Mouse (Mus musculus): ENCODE data around the gene Gm42742.

Gene Gm42742

DNA sequence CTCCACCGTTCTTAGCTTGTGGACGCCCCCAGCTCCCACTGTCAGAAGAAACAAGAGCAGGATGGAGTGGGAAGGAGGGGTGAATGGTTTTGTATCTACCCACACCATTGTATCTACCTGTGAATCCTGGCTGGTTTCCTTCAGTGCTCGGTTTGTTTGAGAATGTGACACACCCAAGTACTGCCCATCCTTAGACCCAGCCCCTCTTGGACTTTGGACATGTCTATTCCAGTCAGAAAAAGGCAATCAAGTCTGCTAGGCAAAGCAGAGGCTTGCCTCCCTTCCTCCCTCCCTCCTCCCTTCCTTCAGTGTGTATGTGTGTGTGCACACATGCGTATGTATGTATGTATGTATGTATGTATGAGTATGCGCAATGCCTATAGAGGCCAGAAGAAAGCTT lies 17.3 kb downstream of the Gm42742 start:
- DNase-seq (ENCODE audit: low read depth, low spot score): no peak

DNA sequence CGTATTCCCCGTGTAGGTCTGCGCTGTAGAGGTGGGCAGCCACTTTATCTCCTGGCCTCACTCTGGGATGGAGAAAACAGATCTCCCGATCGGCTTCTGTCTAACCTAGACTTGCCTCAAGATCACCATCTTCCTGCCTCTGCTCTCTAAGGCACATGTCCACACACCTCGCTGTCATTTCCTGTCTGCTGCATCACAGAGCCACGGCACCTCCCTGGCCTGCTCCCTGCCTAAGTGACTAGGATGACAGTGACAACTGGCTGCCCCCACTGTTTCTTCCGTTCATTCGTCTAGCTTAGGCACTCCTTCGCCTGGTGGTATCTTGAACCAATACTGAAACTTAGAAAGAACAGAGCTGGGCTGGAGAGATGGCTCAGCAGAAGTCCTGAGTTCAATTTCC lies 21.3 kb downstream of the Gm42742 start:
- no peak for DNase-seq (ENCODE audit: low read depth, low spot score)

DNA sequence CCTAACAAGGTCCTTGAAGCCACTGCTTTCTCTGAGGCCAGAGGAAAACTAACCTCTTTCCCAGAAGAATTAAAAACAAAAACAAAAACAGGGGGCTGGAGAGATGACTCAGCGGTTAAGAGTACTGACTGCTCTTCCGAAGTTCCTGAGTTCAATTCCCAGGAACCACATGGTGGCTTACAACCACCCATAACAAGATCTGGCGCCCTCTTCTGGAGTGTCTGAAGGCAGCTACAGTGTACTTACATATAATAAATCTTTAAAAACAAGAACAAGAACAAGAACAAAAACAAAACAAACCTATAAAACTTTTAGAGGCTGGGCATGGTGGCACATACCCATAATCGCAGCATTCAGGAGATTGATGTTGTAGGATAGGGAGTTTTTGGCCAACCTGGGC lies 24.4 kb downstream of the Gm42742 start:
- DNase-seq (ENCODE audit: low read depth, low spot score): no peak

DNA sequence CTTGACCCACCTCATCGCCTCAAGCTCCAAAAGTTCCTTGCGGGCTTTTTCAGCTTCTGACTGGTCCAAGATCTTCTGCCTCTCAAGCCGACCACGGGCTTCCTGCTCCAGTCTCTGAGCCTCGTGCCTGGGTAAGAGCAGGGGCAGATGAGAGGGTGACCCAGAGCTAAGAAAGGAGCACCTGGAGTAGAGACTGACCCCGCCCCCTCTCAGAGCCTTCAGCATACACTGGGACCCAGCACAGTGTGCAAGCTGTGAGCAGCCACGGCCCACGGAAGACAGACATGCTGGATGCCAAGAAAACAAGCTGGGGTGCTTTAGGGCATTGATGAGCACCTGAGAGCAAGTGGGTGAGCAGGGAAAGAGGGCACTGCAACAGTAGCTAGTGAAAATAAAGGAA lies 32.1 kb downstream of the Gm42742 start:
- DNase-seq (ENCODE audit: low read depth, low spot score): no peak

DNA sequence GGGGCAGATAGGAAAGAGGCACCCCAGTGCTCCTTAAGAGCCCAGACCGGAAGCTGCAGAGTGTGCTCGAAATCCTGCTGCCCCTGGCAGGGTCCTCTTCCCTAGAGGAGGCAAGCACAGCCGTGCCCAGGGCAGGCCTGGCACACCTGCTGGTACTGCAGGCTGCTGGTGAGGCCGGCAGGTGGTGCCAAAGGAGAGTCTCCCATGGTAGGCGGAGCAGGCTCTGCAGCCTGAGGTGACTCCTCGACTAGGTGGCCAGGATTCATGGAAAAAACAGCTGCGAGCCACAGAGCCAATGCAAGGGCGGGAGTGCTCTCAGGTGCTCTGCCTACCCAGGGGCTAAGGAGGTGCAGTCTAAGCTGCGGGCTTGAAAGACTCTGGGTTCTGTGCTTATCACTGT lies 34.6 kb downstream of the Gm42742 start:
- DNase-seq (ENCODE audit: low read depth, low spot score): no peak

DNA sequence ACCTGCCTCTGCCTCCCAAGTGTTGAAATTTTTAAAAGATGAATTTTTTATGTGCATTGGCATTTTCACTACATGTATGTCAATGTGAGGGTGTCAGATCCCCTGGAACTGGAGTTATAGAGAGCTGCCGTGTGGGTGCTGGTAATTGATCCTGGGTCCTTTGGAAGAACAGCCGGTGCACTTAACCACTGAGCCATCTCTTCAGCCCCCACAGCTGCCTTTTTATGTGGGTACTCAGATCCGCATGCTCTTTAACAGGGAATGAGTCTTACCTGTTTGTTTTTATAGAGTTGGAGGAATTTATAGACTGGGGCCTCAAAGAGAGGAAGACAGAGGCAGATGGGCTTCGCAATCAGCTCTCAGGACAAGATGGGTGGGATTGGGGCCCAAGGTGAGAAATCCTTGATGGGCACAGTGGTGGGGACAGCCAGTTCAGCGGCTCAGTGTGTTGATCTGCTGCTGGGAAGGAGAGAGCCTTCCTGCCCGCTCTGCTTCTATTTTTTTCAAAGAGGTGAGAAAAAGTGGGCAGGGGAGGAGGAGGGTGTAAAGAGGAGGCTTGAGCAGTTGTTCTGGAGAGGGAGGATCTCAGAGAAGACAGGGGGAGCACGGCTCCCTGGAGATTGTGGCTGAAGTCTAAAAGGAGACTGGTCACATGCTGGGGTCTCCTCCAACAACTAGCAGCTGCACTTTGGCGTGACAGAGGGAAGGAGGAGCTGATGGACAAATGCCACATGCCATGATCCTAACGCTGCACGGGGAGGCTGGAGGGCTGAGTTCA lies 36.0 kb downstream of the Gm42742 start:
- DNase-seq (ENCODE audit: low read depth, low spot score): no peak

DNA sequence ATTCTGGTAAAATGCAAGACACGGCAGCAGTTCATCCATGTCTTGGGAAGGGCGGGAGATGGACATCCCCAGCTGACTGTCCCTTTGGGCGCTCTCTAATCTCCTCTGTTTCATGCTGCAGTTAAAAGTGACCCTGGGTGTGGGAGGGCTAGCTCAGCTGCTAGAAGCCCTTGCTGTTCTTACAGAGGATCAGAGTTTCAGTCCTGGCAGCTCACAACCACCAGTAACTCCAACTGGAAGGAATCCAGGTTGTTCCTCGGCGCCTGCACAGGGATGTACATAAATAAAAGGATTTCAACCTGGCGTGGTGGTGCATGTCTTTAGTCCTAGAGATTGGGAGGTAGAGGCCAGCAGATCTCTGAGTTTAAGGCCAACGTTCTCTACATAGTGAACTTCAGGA lies 37.8 kb downstream of the Gm42742 start:
- no peak for DNase-seq (ENCODE audit: low read depth, low spot score)

DNA sequence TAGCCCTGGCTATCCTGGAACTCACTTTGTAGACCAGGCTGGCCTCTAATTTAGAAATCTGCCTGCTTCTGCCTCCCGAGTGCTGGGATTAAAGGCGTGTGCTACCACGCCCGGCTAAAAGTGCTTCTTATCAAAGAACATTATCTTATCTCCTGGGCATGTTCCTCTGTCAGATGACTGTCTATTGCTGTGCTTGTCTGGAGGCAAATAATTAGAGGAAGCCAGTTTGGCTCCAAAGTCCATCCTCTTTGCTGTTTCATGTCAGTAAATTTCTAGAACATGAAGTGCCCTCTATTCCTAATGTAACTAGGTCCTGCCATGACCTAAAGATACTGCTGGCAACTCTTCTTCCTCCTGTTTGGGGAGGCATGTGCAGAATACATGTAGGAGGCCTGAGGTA lies 38.8 kb downstream of the Gm42742 start:
- DNase-seq (ENCODE audit: low read depth, low spot score): no peak

DNA sequence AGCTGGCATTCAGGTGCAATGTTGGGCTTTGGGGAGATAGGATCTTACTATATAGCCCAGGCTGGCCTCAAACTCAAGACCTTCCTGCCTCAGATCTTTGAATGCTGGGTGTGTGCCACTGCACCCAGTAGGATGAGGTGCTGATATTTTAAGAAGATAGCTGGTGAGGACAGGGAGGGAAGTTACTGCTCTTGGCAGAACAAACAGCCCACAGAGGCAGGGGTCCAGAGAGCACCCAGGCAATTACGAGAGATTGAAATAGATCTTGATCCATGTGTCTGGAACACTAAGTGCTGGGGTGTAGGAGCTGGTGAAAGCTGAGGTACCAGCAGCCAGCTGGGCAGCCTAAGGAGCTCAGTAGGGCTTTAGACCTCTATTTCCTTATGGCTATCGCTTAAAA lies 39.3 kb downstream of the Gm42742 start:
- DNase-seq (ENCODE audit: low read depth, low spot score): no peak

DNA sequence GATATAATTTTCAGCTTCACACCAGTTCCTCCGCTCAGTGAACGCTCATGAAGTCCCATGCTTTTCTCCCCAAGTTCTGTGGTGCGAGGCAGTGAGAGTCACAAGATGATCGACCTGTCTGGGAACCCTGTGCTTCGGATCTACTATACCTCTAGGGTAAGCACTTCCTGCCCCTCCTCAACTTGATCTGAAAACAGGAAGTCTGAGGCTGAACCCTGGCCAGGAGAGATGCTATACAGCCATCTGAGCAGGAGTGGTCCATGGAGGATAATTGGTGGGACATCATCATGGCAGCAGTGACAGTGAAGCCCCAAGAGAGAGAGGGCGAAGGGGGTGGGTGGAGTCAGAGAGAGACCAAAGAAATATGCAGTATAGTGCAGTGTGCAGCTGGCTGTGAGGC lies 42.1 kb downstream of the Gm42742 start:
- no peak for DNase-seq (ENCODE audit: low read depth, low spot score)

DNA sequence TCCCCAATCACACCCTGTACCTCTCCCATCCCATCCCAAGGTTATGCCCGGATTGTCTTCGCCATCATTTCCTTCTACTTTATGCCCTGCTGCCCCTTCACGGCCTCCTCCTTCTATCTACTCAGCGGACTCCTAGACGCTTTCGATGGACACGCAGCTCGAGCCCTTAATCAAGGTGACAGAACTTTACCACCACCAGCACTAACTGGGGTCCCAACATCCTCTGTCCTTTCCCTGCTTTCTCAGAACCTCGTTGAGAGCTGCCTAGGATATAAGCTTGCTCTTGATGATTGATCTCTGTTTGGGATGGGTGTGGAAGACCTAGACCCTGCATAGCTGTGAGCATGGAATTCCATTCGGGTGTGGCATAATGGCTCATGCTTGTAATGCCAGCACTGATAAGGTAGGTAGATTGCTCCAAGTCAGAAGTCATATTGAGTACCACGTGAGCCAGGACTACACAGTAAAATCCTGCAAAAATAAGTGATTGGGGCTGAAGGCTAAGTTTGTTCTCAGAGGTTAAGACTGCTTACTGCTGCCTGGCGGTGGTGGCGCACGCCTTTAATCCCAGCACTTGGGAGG lies 43.9 kb downstream of the Gm42742 start:
- no peak for DNase-seq (ENCODE audit: low read depth, low spot score)

DNA sequence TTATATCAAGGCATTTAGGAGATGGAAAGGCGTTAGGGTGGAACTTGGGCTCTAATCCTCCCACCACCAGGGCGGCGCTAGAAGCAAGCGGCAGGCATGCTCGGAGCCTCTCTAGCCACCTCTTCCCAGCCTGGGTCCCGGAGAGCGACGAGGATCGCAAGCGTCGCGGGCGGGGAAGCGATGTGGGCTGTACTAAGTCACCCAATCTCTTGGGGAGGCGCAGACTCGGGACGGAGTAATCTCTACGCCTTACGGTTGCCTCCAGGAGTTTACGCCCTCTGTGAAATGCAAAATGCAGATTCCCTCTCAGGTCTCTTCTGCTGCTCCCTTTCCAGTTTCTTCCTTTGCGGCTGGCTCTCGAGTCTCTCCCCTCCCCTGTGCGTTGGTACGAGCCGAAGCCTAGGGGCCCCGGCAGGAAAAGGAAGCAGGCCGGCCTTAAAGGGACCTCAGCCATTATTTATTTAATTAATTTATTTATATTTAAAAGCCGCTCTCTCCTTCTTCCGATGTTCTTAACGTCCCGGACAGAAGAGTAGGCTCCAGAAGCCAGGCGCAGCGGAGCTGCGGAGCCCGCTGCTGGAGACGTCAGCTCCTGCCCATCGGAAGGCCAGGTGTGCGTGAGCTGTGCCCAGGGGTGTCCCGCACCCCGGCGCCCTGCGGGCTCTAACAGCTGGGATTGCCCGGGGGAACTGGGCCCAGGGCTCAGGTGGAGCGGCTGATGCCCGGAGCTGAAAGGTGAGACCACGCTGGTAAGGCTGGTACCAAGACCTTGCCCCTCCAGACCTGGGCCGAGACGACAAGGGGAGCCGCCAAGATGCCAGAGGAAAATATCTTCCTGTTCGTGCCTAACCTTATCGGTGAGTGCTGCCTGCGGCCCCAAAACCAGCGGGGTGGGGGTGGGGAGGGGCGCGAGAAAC lies 44.7 kb downstream of the Gm42742 start, which contains the start of gene Cdiptos:
TSS of gene Cdiptos (minus strand) at position 149 of the 917 bp plus-strand sequence.
- peak; percentile 97 for DNase-seq (ENCODE audit: low read depth, low spot score)

DNA sequence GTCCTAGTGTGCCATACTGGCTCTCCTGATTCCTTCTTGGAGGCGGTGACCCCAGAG lies 45.2 kb downstream of the Gm42742 start, which contains the start of gene Cdipt:
TSS of gene Cdipt (plus strand) at position 22 of the 57 bp plus-strand sequence.
- no peak for DNase-seq (ENCODE audit: low read depth, low spot score)

DNA sequence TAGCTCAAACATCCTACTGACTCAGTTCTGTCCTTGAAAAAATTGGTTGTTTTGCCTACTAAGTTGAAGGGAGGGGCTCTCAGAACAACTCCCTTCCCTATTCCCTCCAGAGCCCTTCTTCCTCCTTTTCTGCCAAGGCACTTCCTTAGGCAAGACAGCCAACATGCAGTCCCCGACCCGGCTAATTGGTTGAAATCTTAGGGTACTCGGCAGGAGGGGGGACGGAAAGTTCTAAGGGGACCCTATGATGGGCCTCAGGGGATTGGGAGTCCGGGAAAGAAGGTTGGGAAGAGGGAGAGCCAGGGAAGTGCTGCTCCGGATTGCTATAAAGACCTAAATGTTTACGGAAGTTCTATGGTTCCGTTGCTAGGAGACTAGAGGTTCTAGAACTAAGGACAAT lies 45.4 kb downstream of the Gm42742 start:
- DNase-seq (ENCODE audit: low read depth, low spot score): no peak

DNA sequence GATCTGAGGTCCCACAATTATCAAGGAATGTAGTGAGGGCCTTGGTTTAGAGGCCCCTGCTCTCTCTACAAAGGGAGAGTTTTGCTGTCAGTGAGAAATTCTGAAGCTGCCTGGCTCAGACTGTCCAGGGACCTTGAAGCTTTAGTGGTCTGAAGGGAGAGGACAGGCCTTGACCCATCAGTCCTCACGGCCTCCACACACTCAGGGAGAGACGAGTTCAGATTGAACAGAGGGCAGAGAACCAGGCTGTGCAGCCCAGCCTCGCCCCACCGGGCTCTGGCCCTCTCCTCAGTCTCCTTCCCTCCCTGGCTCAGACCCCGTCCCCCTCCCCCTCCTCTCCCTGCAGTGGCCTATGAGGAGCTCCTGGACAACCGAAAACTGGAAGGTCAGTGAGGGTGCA lies 53.5 kb downstream of the Gm42742 start:
- DNase-seq (ENCODE audit: low read depth, low spot score): no peak

DNA sequence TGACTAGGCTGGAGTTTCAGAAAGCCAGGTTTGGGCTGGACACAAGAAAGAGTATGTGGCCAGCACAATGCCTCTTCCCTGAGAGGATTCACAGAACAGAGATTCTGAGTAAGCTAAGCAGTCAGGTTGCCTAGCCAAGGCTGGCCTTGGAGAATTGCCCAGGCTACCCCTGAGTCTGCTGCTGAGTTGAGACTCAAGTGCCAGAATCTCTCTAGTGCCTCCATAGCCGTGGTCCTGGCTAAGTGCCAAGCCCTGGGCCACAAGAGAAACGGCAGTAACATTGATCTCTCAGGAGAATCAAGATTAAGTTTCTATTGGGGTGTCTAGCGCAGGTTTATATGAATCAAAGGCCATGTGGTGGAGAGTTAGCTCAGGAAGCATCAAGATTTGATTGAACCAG lies 55.3 kb downstream of the Gm42742 start:
- no peak for DNase-seq (ENCODE audit: low read depth, low spot score)
